Mouse (Mus musculus): ENCODE results near the gene A630023A22Rik. TPM values are rescaled to one million over a fixed set of nuclear protein-coding genes. Genes with fewer than 3 reads are reported as not detected.
A peak's percentile ranks its signal among the peaks of the same experiment; 100 is the strongest.

A630023A22Rik gene
- polyA plus RNA-seq (2014; fragmentation: Nextera tagmentation; extraction: Ambion mirVana): not detected in 2 replicates

DNA sequence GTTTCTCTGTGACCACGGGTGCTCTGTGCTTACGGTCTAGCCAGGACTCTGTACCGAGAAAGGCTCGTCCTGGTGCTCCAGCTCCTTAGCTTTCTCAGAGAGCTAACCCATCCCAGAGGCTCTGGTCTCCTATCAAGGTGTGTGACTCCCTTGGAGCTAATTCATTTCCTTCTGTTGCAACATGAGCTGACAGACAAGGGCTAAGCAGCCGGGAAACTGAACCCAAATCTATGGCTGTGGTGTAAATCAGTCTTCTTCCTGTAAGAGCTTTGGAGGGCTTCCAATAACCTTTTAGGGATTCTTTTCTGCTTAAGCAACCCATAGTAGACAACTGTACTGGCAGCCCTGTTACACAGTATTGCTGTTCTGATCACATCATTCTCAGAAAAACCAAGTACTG, at the start of gene A630023A22Rik:
Gene A630023A22Rik (minus strand): TSS at position 154 of the 400 bp plus-strand sequence.
- H3K9ac ChIP-seq (ENCODE audit: low read length): no peak within 1 kb of the TSS
- no peaks in the 10 kb centered on the region for H3K9me3 ChIP-seq (ENCODE audit: control insufficient read depth, low read length)
- H3K27ac ChIP-seq (ENCODE audit: low read depth, low read length): no peak within 1 kb of the TSS
- H3K4me2 ChIP-seq (ENCODE audit: low read depth, low read length, severe bottlenecking): no peak within 1 kb of the TSS
- no peak within 1 kb of the TSS for H3K4me3 ChIP-seq (ENCODE audit: low read depth, low read length)
- H3K4me1 ChIP-seq (replicated peaks; ENCODE audit: control insufficient read depth, insufficient read depth, low read length): no peaks in the 10 kb centered on the region
- DNase-seq (ENCODE audit: low spot score) (no peak), ATAC-seq (replicated peaks; ENCODE audit: low FRiP score) (no peak)
- no peaks in the 10 kb centered on the region for H3K36me3 ChIP-seq (ENCODE audit: control insufficient read depth, insufficient read depth, low read length)
- WGBS: 79% methylated on average over 5 of the region's 5 CpGs
- H3K27me3 ChIP-seq (ENCODE audit: control insufficient read depth, insufficient read depth, low read length): no peaks in the 10 kb centered on the region

DNA sequence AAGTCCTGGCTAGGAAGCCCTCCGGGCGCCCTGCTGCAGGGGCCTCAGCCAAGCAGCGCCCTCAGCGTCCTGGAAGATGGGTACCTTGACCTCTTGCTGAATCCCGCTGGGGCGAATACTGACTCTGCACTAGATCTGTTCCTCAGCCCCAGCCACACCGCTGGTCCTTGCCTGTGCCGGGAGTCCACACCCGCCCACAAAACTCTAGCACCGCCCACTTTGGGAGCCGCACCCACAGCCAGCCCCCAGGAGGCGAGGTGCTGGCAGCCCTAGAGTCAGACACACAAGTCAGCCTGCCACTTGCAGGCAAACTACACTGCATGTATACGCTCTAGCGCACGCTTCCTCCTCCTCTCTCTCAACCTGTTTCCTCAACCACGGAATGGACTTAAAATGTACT, 49.8 kb upstream of the A630023A22Rik start, which contains the start of gene Npy4r:
Gene Npy4r (minus strand): TSS at position 148 of the 400 bp plus-strand sequence.
- no peak within 1 kb of the TSS for H3K9ac ChIP-seq (ENCODE audit: low read length)
- WGBS: 21% methylated on average over 16 of the region's 16 CpGs
- H3K9me3 ChIP-seq (ENCODE audit: control insufficient read depth, low read length): no peaks in the 10 kb centered on the region
- no peak within 1 kb of the TSS for H3K27ac ChIP-seq (ENCODE audit: low read depth, low read length)
- 0 out of 2 replicates have a peak, but pooled peaks cover 2% of the 10 kb centered on the region for H3K4me1 ChIP-seq (replicated peaks; ENCODE audit: control insufficient read depth, insufficient read depth, low read length)
- no peak within 1 kb of the TSS for H3K4me3 ChIP-seq (ENCODE audit: low read depth, low read length)
- no peaks in the 10 kb centered on the region for H3K27me3 ChIP-seq (ENCODE audit: control insufficient read depth, insufficient read depth, low read length)
- no peak within 1 kb of the TSS for H3K4me2 ChIP-seq (ENCODE audit: low read depth, low read length, severe bottlenecking)
- DNase-seq (ENCODE audit: low spot score): peak; percentile 57
- no peak for ATAC-seq (replicated peaks; ENCODE audit: low FRiP score)
- no peaks in the 10 kb centered on the region for H3K36me3 ChIP-seq (ENCODE audit: control insufficient read depth, insufficient read depth, low read length)

- 91% methylated on average over 10 of the region's 10 CpGs for WGBS
- DNase-seq (ENCODE audit: low spot score) (no peak), ATAC-seq (replicated peaks; ENCODE audit: low FRiP score) (no peak)
- Histone ChIP-seq H3K27ac (ENCODE audit: low read depth, low read length) (no peak overlapping the region), H3K4me3 (ENCODE audit: low read depth, low read length) (no peak overlapping the region), H3K4me2 (ENCODE audit: low read depth, low read length, severe bottlenecking) (no peak overlapping the region), H3K9ac (ENCODE audit: low read length) (no peak overlapping the region), H3K9me3 (ENCODE audit: control insufficient read depth, low read length) (no peaks in the 10 kb centered on the region), H3K36me3 (ENCODE audit: control insufficient read depth, insufficient read depth, low read length) (no peaks in the 10 kb centered on the region), H3K27me3 (ENCODE audit: control insufficient read depth, insufficient read depth, low read length) (no peaks in the 10 kb centered on the region), H3K4me1 (replicated peaks; ENCODE audit: control insufficient read depth, insufficient read depth, low read length) (no peaks in the 10 kb centered on the region)
These were observed 40.4 kb upstream of the A630023A22Rik start for GRCm38 (mm10) chr14:34142915-34143314.

DNA sequence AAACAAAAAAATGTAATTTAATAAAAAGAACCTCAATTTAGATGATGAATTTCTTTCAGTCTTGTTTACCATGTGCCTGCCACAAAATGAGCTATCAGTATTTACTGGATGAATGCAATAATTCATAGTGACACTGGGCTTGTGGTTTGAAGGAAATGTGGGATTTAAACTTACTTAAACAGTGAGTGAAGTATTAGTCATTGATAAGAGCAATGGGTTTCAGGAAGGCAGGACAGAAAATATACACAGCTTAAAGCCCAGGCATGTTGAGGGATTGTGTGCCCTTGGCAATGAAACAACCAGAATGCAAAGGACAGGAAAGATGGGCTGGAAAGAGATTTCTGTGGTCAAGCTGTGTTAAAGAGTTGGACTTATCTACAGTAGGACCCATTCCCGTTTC, 39.8 kb upstream of the A630023A22Rik start:
- Histone ChIP-seq H3K9ac (ENCODE audit: low read length) (no peak overlapping the region), H3K27me3 (ENCODE audit: control insufficient read depth, insufficient read depth, low read length) (no peaks in the 10 kb centered on the region), H3K9me3 (ENCODE audit: control insufficient read depth, low read length) (no peaks in the 10 kb centered on the region), H3K4me1 (replicated peaks; ENCODE audit: control insufficient read depth, insufficient read depth, low read length) (no peaks in the 10 kb centered on the region), H3K4me2 (ENCODE audit: low read depth, low read length, severe bottlenecking) (no peak overlapping the region), H3K27ac (ENCODE audit: low read depth, low read length) (no peak overlapping the region), H3K4me3 (ENCODE audit: low read depth, low read length) (no peak overlapping the region), H3K36me3 (ENCODE audit: control insufficient read depth, insufficient read depth, low read length) (no peaks in the 10 kb centered on the region)
- DNase-seq (ENCODE audit: low spot score): no peak
- ATAC-seq (replicated peaks; ENCODE audit: low FRiP score): no peak
- WGBS: 86% methylated on average over 1 of the region's 1 CpGs

- H3K4me2 ChIP-seq (ENCODE audit: low read depth, low read length, severe bottlenecking): no peak overlapping the region
- ATAC-seq (replicated peaks; ENCODE audit: low FRiP score) (no peak), DNase-seq (ENCODE audit: low spot score) (no peak)
These were observed 37.4 kb upstream of the A630023A22Rik start for GRCm38 (mm10) chr14:34139671-34140664.

GRCm38 (mm10) chr14:34135391-34135790, 32.8 kb upstream of the A630023A22Rik start:
- Histone ChIP-seq H3K4me3 (ENCODE audit: low read depth, low read length) (no peak overlapping the region), H3K27me3 (ENCODE audit: control insufficient read depth, insufficient read depth, low read length) (no peaks in the 10 kb centered on the region)
- ATAC-seq (replicated peaks; ENCODE audit: low FRiP score): no peak

More at GRCm38 (mm10) chr14:34139671-34140664, 37.4 kb upstream of the A630023A22Rik start:
- no peak overlapping the region for H3K9ac ChIP-seq (ENCODE audit: low read length)
- no peaks in the 10 kb centered on the region for H3K36me3 ChIP-seq (ENCODE audit: control insufficient read depth, insufficient read depth, low read length)
- WGBS: 67% methylated on average over 15 of the region's 15 CpGs
- H3K27me3 ChIP-seq (ENCODE audit: control insufficient read depth, insufficient read depth, low read length): no peaks in the 10 kb centered on the region
- H3K4me1 ChIP-seq (replicated peaks; ENCODE audit: control insufficient read depth, insufficient read depth, low read length): no peaks in the 10 kb centered on the region
- no peak overlapping the region for H3K4me3 ChIP-seq (ENCODE audit: low read depth, low read length)
- no peaks in the 10 kb centered on the region for H3K9me3 ChIP-seq (ENCODE audit: control insufficient read depth, low read length)
- no peak overlapping the region for H3K27ac ChIP-seq (ENCODE audit: low read depth, low read length)

DNA sequence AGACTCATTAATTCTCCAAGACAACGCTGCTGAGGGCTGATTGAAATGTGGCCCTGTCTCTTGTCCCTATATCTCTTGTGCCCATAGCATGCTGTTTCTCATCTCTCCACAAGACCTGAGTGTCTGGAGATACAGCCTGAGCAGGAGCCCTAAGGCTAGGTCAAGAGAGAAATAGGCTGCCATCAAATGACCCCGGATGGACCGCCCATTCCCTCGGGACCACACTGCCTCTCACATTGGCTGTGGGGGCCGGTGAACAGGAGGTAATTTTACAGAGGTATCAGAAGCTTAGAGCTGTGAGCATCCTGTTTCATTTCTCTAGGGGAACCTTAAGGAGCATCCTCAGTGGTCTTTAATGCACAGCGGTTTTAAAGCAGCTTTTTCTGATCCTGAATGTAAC, 28.7 kb upstream of the A630023A22Rik start:
- Histone ChIP-seq H3K36me3 (ENCODE audit: control insufficient read depth, insufficient read depth, low read length) (no peaks in the 10 kb centered on the region), H3K4me3 (ENCODE audit: low read depth, low read length) (no peak overlapping the region), H3K9ac (ENCODE audit: low read length) (no peak overlapping the region), H3K27me3 (ENCODE audit: control insufficient read depth, insufficient read depth, low read length) (no peaks in the 10 kb centered on the region), H3K4me1 (replicated peaks; ENCODE audit: control insufficient read depth, insufficient read depth, low read length) (no peaks in the 10 kb centered on the region), H3K27ac (ENCODE audit: low read depth, low read length) (no peak overlapping the region), H3K4me2 (ENCODE audit: low read depth, low read length, severe bottlenecking) (no peak overlapping the region), H3K9me3 (ENCODE audit: control insufficient read depth, low read length) (no peaks in the 10 kb centered on the region)
- WGBS: 79% methylated on average over 6 of the region's 6 CpGs
- ATAC-seq (replicated peaks; ENCODE audit: low FRiP score) (no peak), DNase-seq (ENCODE audit: low spot score) (no peak)

More at GRCm38 (mm10) chr14:34135391-34135790, 32.8 kb upstream of the A630023A22Rik start:
- Histone ChIP-seq H3K27ac (ENCODE audit: low read depth, low read length) (no peak overlapping the region), H3K9ac (ENCODE audit: low read length) (no peak overlapping the region), H3K36me3 (ENCODE audit: control insufficient read depth, insufficient read depth, low read length) (no peaks in the 10 kb centered on the region), H3K4me2 (ENCODE audit: low read depth, low read length, severe bottlenecking) (no peak overlapping the region), H3K4me1 (replicated peaks; ENCODE audit: control insufficient read depth, insufficient read depth, low read length) (no peaks in the 10 kb centered on the region), H3K9me3 (ENCODE audit: control insufficient read depth, low read length) (no peaks in the 10 kb centered on the region)
- DNase-seq (ENCODE audit: low spot score): no peak

GRCm38 (mm10) chr14:34121691-34122090, 19.1 kb upstream of the A630023A22Rik start:
- no peaks in the 10 kb centered on the region for H3K9me3 ChIP-seq (ENCODE audit: control insufficient read depth, low read length)
- DNase-seq (ENCODE audit: low spot score) (no peak), ATAC-seq (replicated peaks; ENCODE audit: low FRiP score) (no peak)
- no peak overlapping the region for H3K4me2 ChIP-seq (ENCODE audit: low read depth, low read length, severe bottlenecking)
- 92% methylated on average over 4 of the region's 4 CpGs for WGBS
- H3K4me1 ChIP-seq (replicated peaks; ENCODE audit: control insufficient read depth, insufficient read depth, low read length): no peaks in the 10 kb centered on the region
- H3K27ac ChIP-seq (ENCODE audit: low read depth, low read length): no peak overlapping the region
- no peak overlapping the region for H3K9ac ChIP-seq (ENCODE audit: low read length)
- H3K27me3 ChIP-seq (ENCODE audit: control insufficient read depth, insufficient read depth, low read length): no peaks in the 10 kb centered on the region
- H3K4me3 ChIP-seq (ENCODE audit: low read depth, low read length): no peak overlapping the region
- H3K36me3 ChIP-seq (ENCODE audit: control insufficient read depth, insufficient read depth, low read length): no peaks in the 10 kb centered on the region
